Mouse (Mus musculus): ENCODE measurements around the gene Rhoj.
"Not testable (repeated sequence)": the region's sequence is repeated elsewhere in the genome, so short reads cannot be mapped to it uniquely, and the experiment has no call there.

The Rhoj gene

GRCm38 (mm10) chr12:75320441-75320925, 12.4 kb downstream of the Rhoj start:
- Histone ChIP-seq H3K4me1 (replicated peaks; ENCODE audit: low read depth, low read length) (no peaks in the 10 kb centered on the region), H3K27me3 (ENCODE audit: insufficient read depth, low read length) (peaks cover 4% of the 10 kb centered on the region; the same call in 1 of the 2 replicates), H3K36me3 (ENCODE audit: insufficient read depth, low read length) (no peaks in the 10 kb centered on the region), H3K9me3 (ENCODE audit: low read length) (no peaks in the 10 kb centered on the region), H3K4me3 (replicated peaks; ENCODE audit: low read length) (no peak overlapping the region)
- TF ChIP-seq NANOG (IDR thresholded peaks at IDR 0.05; ENCODE audit: borderline replicate concordance, low read length) (no peak), CTCF (conservative IDR thresholded peaks at IDR 0.05; ENCODE audit: low read length) (no peak), POU5F1 (IDR thresholded peaks at IDR 0.05; ENCODE audit: borderline replicate concordance, low read length) (no peak)

GRCm38 (mm10) chr12:75321189-75321588, 13.1 kb downstream of the Rhoj start:
- peaks cover 4% of the 10 kb centered on the region; the same call in 1 of the 2 replicates for H3K27me3 ChIP-seq (ENCODE audit: insufficient read depth, low read length)
- H3K4me1 ChIP-seq (replicated peaks; ENCODE audit: low read depth, low read length) = no peaks in the 10 kb centered on the region
- no peaks in the 10 kb centered on the region for H3K9me3 ChIP-seq (ENCODE audit: low read length)
- no peak overlapping the region for H3K4me3 ChIP-seq (replicated peaks; ENCODE audit: low read length)
- TF ChIP-seq POU5F1 (IDR thresholded peaks at IDR 0.05; ENCODE audit: borderline replicate concordance, low read length) (no peak), NANOG (IDR thresholded peaks at IDR 0.05; ENCODE audit: borderline replicate concordance, low read length) (no peak), CTCF (conservative IDR thresholded peaks at IDR 0.05; ENCODE audit: low read length) (no peak)
- no peaks in the 10 kb centered on the region for H3K36me3 ChIP-seq (ENCODE audit: insufficient read depth, low read length)

GRCm38 (mm10) chr12:75329188-75329587, 21.1 kb downstream of the Rhoj start:
- no peak for TF ChIP-seq CTCF (conservative IDR thresholded peaks at IDR 0.05; ENCODE audit: low read length)
- TF ChIP-seq POU5F1 (IDR thresholded peaks at IDR 0.05; ENCODE audit: borderline replicate concordance, low read length) = no peak
- TF ChIP-seq NANOG (IDR thresholded peaks at IDR 0.05; ENCODE audit: borderline replicate concordance, low read length) = no peak
- Histone ChIP-seq H3K36me3 (ENCODE audit: insufficient read depth, low read length) (no peaks in the 10 kb centered on the region), H3K9me3 (ENCODE audit: low read length) (no peaks in the 10 kb centered on the region), H3K27me3 (ENCODE audit: insufficient read depth, low read length) (no peaks in the 10 kb centered on the region), H3K4me1 (replicated peaks; ENCODE audit: low read depth, low read length) (no peaks in the 10 kb centered on the region), H3K4me3 (replicated peaks; ENCODE audit: low read length) (no peak overlapping the region)

- no peaks in the 10 kb centered on the region for H3K9me3 ChIP-seq (ENCODE audit: low read length)
- no peak for TF ChIP-seq NANOG (IDR thresholded peaks at IDR 0.05; ENCODE audit: borderline replicate concordance, low read length)
- TF ChIP-seq CTCF (conservative IDR thresholded peaks at IDR 0.05; ENCODE audit: low read length) = no peak
- no peak for TF ChIP-seq POU5F1 (IDR thresholded peaks at IDR 0.05; ENCODE audit: borderline replicate concordance, low read length)
- no peaks in the 10 kb centered on the region for H3K36me3 ChIP-seq (ENCODE audit: insufficient read depth, low read length)
- H3K4me3 ChIP-seq (replicated peaks; ENCODE audit: low read length) = no peak overlapping the region
- H3K27me3 ChIP-seq (ENCODE audit: insufficient read depth, low read length) = no peaks in the 10 kb centered on the region
- H3K4me1 ChIP-seq (replicated peaks; ENCODE audit: low read depth, low read length) = no peaks in the 10 kb centered on the region
Measured at GRCm38 (mm10) chr12:75339894-75340293, 31.8 kb downstream of the Rhoj start.

GRCm38 (mm10) chr12:75340331-75340730, 32.2 kb downstream of the Rhoj start:
- H3K4me1 ChIP-seq (replicated peaks; ENCODE audit: low read depth, low read length) = no peaks in the 10 kb centered on the region
- H3K9me3 ChIP-seq (ENCODE audit: low read length) = no peaks in the 10 kb centered on the region
- no peak overlapping the region for H3K4me3 ChIP-seq (replicated peaks; ENCODE audit: low read length)
- H3K27me3 ChIP-seq (ENCODE audit: insufficient read depth, low read length) = no peaks in the 10 kb centered on the region
- no peaks in the 10 kb centered on the region for H3K36me3 ChIP-seq (ENCODE audit: insufficient read depth, low read length)
- TF ChIP-seq POU5F1 (IDR thresholded peaks at IDR 0.05; ENCODE audit: borderline replicate concordance, low read length) (no peak), NANOG (IDR thresholded peaks at IDR 0.05; ENCODE audit: borderline replicate concordance, low read length) (no peak), CTCF (conservative IDR thresholded peaks at IDR 0.05; ENCODE audit: low read length) (no peak)

- TF ChIP-seq NANOG (IDR thresholded peaks at IDR 0.05; ENCODE audit: borderline replicate concordance, low read length) (no peak), POU5F1 (IDR thresholded peaks at IDR 0.05; ENCODE audit: borderline replicate concordance, low read length) (no peak), CTCF (conservative IDR thresholded peaks at IDR 0.05; ENCODE audit: low read length) (no peak)
- Histone ChIP-seq H3K4me3 (replicated peaks; ENCODE audit: low read length) (no peak overlapping the region), H3K4me1 (replicated peaks; ENCODE audit: low read depth, low read length) (peaks cover 13% of the 10 kb centered on the region), H3K9me3 (ENCODE audit: low read length) (no peaks in the 10 kb centered on the region; the same call in 1 of the 2 replicates), H3K27me3 (ENCODE audit: insufficient read depth, low read length) (0 out of 2 replicates have a peak, but pooled peaks cover 4% of the 10 kb centered on the region), H3K36me3 (ENCODE audit: insufficient read depth, low read length) (no peaks in the 10 kb centered on the region)
Measured at GRCm38 (mm10) chr12:75348551-75348950, 40.4 kb downstream of the Rhoj start.

- not testable (repeated sequence) for H3K4me3 ChIP-seq (replicated peaks; ENCODE audit: low read length); H3K36me3 ChIP-seq (ENCODE audit: insufficient read depth, low read length); H3K9me3 ChIP-seq (ENCODE audit: low read length); H3K27me3 ChIP-seq (ENCODE audit: insufficient read depth, low read length)
- peaks cover 13% of the 10 kb centered on the region for H3K4me1 ChIP-seq (replicated peaks; ENCODE audit: low read depth, low read length)
Measured at GRCm38 (mm10) chr12:75349537-75349936, 41.4 kb downstream of the Rhoj start.

GRCm38 (mm10) chr12:75350750-75351149, 42.6 kb downstream of the Rhoj start:
- no peaks in the 10 kb centered on the region; the same call in 1 of the 2 replicates for H3K9me3 ChIP-seq (ENCODE audit: low read length)
- TF ChIP-seq NANOG (IDR thresholded peaks at IDR 0.05; ENCODE audit: borderline replicate concordance, low read length) (peak; percentile 87), CTCF (conservative IDR thresholded peaks at IDR 0.05; ENCODE audit: low read length) (no peak), POU5F1 (IDR thresholded peaks at IDR 0.05; ENCODE audit: borderline replicate concordance, low read length) (no peak)

GRCm38 (mm10) chr12:75351846-75352245, 43.7 kb downstream of the Rhoj start:
- no peak for TF ChIP-seq POU5F1 (IDR thresholded peaks at IDR 0.05; ENCODE audit: borderline replicate concordance, low read length)
- no peak for TF ChIP-seq NANOG (IDR thresholded peaks at IDR 0.05; ENCODE audit: borderline replicate concordance, low read length)
- TF ChIP-seq CTCF (conservative IDR thresholded peaks at IDR 0.05; ENCODE audit: low read length) = no peak
- no peaks in the 10 kb centered on the region for H3K36me3 ChIP-seq (ENCODE audit: insufficient read depth, low read length)
- H3K4me1 ChIP-seq (replicated peaks; ENCODE audit: low read depth, low read length) = peaks cover 13% of the 10 kb centered on the region
- no peak overlapping the region for H3K4me3 ChIP-seq (replicated peaks; ENCODE audit: low read length)
- 0 out of 2 replicates have a peak, but pooled peaks cover 4% of the 10 kb centered on the region for H3K27me3 ChIP-seq (ENCODE audit: insufficient read depth, low read length)
- no peaks in the 10 kb centered on the region; the same call in 1 of the 2 replicates for H3K9me3 ChIP-seq (ENCODE audit: low read length)

More at GRCm38 (mm10) chr12:75350750-75351149, 42.6 kb downstream of the Rhoj start:
- Histone ChIP-seq H3K36me3 (ENCODE audit: insufficient read depth, low read length) (no peaks in the 10 kb centered on the region), H3K27me3 (ENCODE audit: insufficient read depth, low read length) (0 out of 2 replicates have a peak, but pooled peaks cover 4% of the 10 kb centered on the region), H3K4me1 (replicated peaks; ENCODE audit: low read depth, low read length) (peaks cover 13% of the 10 kb centered on the region), H3K4me3 (replicated peaks; ENCODE audit: low read length) (no peak overlapping the region)

Measured in E14TG2a.4 (cell line).